Mouse (Mus musculus): ENCODE data around the gene Unc5b. TPM values are rescaled to one million over a fixed set of nuclear protein-coding genes. Genes with fewer than 3 reads are reported as not detected.

The Unc5b gene
- polyA plus RNA-seq, 1 experiment from 2014 or later: 7.9 TPM

DNA sequence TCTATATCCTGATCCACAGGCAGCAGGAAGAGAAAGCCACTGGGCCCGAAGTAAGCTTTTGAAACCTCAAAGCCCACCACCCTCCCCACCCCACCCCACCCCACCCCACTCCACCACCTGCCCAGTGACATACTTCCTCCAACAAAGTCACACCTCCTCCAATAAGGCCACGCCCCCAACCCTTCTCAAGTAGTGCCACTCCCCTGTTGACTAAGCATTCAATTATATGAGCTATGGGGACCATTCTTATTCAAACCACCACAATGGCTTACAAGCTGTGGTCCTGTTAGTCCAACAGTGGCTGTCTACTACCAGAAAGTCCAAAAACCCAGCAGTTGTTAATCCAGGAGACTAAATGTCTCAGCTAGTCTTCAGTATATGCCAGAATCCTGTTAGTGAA lies 112.9 kb downstream of the Unc5b start:
- Histone ChIP-seq H3K9me3 (ENCODE audit: control insufficient read depth, low read length) (peaks cover 9% of the 10 kb centered on the region), H3K36me3 (ENCODE audit: control insufficient read depth, insufficient read depth, low read length) (peaks cover 12% of the 10 kb centered on the region), H3K4me1 (ENCODE audit: control insufficient read depth, insufficient read depth, low read length) (no peaks in the 10 kb centered on the region), H3K4me2 (replicated peaks; ENCODE audit: low read depth, low read length) (no peak overlapping the region), H3K4me3 (ENCODE audit: low read length) (no peak overlapping the region), H3K27ac (ENCODE audit: low read depth, low read length) (no peak overlapping the region), H3K27me3 (ENCODE audit: control insufficient read depth, insufficient read depth, low read length) (no peaks in the 10 kb centered on the region), H3K9ac (ENCODE audit: low read depth, low read length) (no peak overlapping the region)
- 97% methylated on average over 2 of the region's 2 CpGs for WGBS
- no peak for ATAC-seq (ENCODE audit: low FRiP score, low TSS enrichment)

DNA sequence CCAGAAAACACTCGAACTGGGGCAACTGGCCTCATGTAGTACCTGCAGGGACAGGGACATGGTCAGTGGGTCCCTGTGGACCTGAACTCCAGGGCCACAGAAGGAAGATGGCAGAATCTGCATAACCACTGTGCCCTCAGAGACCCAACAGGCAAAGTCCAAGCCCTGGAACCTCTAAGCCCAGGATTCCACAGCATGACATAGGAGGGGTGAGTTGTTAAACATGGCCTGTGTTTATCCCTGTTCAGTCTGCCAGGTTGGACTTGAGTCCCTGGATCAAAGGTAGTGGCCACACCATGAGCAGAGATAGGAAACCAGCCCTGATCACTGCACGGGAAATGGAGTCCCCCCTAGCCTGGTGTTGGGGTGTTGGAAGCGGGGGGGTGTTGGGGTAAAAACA lies 114.9 kb downstream of the Unc5b start:
- Histone ChIP-seq H3K4me2 (replicated peaks; ENCODE audit: low read depth, low read length) (no peak overlapping the region), H3K4me1 (ENCODE audit: control insufficient read depth, insufficient read depth, low read length) (no peaks in the 10 kb centered on the region), H3K9me3 (ENCODE audit: control insufficient read depth, low read length) (peaks cover 15% of the 10 kb centered on the region), H3K9ac (ENCODE audit: low read depth, low read length) (no peak overlapping the region), H3K36me3 (ENCODE audit: control insufficient read depth, insufficient read depth, low read length) (peaks cover 12% of the 10 kb centered on the region), H3K27me3 (ENCODE audit: control insufficient read depth, insufficient read depth, low read length) (no peaks in the 10 kb centered on the region), H3K27ac (ENCODE audit: low read depth, low read length) (no peak overlapping the region), H3K4me3 (ENCODE audit: low read length) (no peak overlapping the region)
- 82% methylated on average over 3 of the region's 3 CpGs for WGBS
- ATAC-seq (ENCODE audit: low FRiP score, low TSS enrichment): no peak

Other genes starting within 250 kb of the Unc5b start
- gene Cdh23, start 135.1 kb downstream of the Unc5b start, polyA plus RNA-seq (2014; fragmentation: Nextera tagmentation; extraction: Ambion mirVana): 0.57 and 0.89 TPM in 2 replicates
- gene Slc29a3, start 78.8 kb downstream of the Unc5b start, polyA plus RNA-seq (2014; fragmentation: Nextera tagmentation; extraction: Ambion mirVana): 4.0 and 10.8 TPM in 2 replicates